Mouse (Mus musculus) intestine, embryonic 16.5 days (tissue): ENCODE measurements around the gene Abcc12. TPM values are rescaled to one million over a fixed set of nuclear protein-coding genes. Genes with fewer than 3 reads are reported as not detected.

Experiments
- ATAC-seq: fragments of 200-750 bp; cut with Nextera tagmentation; 2 replicates; pipeline ENCODE4 v1.8.0; 2017; ENCODE audit warnings: moderate TSS enrichment, moderate library complexity
- H3K27ac ChIP-seq: fragments of 300-500 bp; sonication (generic); 2 replicates; pipeline ENCODE4 v1.5.1; 2014; ENCODE audit warnings: mild to moderate bottlenecking, low read length
- H3K27me3 ChIP-seq: fragments of 300-500 bp; sonication (generic); replicated peaks from 2 replicates; pipeline ENCODE4 v1.6.1; 2014; ENCODE audit warnings: low read length, control low read depth, mixed read lengths; ENCODE audit not compliant: control insufficient read depth, insufficient read depth
- H3K36me3 ChIP-seq: fragments of 300-500 bp; sonication (generic); 2 replicates; pipeline ENCODE4 v1.6.1; 2014; ENCODE audit warnings: low read length, control low read depth; ENCODE audit not compliant: control insufficient read depth, insufficient read depth
- H3K4me1 ChIP-seq: fragments of 300-500 bp; sonication (generic); 2 replicates; pipeline ENCODE4 v1.6.1; 2014; ENCODE audit warnings: low read length, control low read depth, mixed read lengths; ENCODE audit not compliant: control insufficient read depth, insufficient read depth
- H3K4me2 ChIP-seq: fragments of 300-500 bp; sonication (generic); 2 replicates; pipeline ENCODE4 v1.6.1; 2014; ENCODE audit warnings: low read depth, low read length, control low read depth
- H3K4me3 ChIP-seq: fragments of 300-500 bp; sonication (generic); 2 replicates; pipeline ENCODE4 v1.5.1; 2014; ENCODE audit warnings: mild to moderate bottlenecking, low read length
- H3K9ac ChIP-seq: fragments of 300-500 bp; sonication (generic); 2 replicates; pipeline ENCODE4 v1.6.1; 2014; ENCODE audit warnings: low read depth, low read length
- H3K9me3 ChIP-seq: fragments of 300-500 bp; sonication (generic); 2 replicates; pipeline ENCODE4 v1.6.1; 2016; ENCODE audit warnings: low read length, control low read depth; ENCODE audit not compliant: control insufficient read depth
- WGBS: fragments of 180-500 bp; shearing (Covaris S2); extraction: QIAGEN DNeasy Blood & Tissue Kit; methylation state at CpG from one replicate; pipeline ENCODE4 v1.1.7; 2014; 5-methylcytosine and 5-hydroxymethylcytosine counted together
- polyA plus RNA-seq: library from polyadenylated mRNA; unstranded; fragments of >200 nt; fragmentation: Nextera tagmentation; extraction: Ambion mirVana; gene quantifications from 2 replicates; pipeline ENCODE4 v1.2.1, GENCODE M21; 2015

The Abcc12 gene
- polyA plus RNA-seq, 1 experiment from 2014 or later: 0.09 TPM

GRCm38 (mm10) chr8:86559947-86560687, 20.4 kb downstream of the Abcc12 start:
- ATAC-seq: no peak
- no peaks in the 10 kb centered on the region for H3K4me1 ChIP-seq
- H3K36me3 ChIP-seq: no peaks in the 10 kb centered on the region
- H3K4me2 ChIP-seq: no peak overlapping the region
- no peak overlapping the region for H3K9ac ChIP-seq
- H3K4me3 ChIP-seq: no peak overlapping the region
- H3K27ac ChIP-seq: no peak overlapping the region
- H3K9me3 ChIP-seq: no peaks in the 10 kb centered on the region
- no peaks in the 10 kb centered on the region for H3K27me3 ChIP-seq
- 78% methylated on average over 15 of the region's 15 CpGs for WGBS

- H3K4me2 ChIP-seq: no peak overlapping the region
- H3K36me3 ChIP-seq: no peaks in the 10 kb centered on the region
- no peak overlapping the region for H3K27ac ChIP-seq
- WGBS: 67% methylated on average over 15 of the region's 15 CpGs
- no peak overlapping the region for H3K9ac ChIP-seq
- no peaks in the 10 kb centered on the region for H3K27me3 ChIP-seq
- no peak overlapping the region for H3K4me3 ChIP-seq
- no peak for ATAC-seq
- H3K9me3 ChIP-seq: no peaks in the 10 kb centered on the region
- no peaks in the 10 kb centered on the region for H3K4me1 ChIP-seq
Measured at GRCm38 (mm10) chr8:86557186-86558045, 23.1 kb downstream of the Abcc12 start.

- Histone ChIP-seq H3K9ac (no peak overlapping the region), H3K4me2 (no peak overlapping the region), H3K27me3 (no peaks in the 10 kb centered on the region), H3K4me1 (no peaks in the 10 kb centered on the region), H3K4me3 (no peak overlapping the region), H3K36me3 (no peaks in the 10 kb centered on the region), H3K9me3 (no peaks in the 10 kb centered on the region), H3K27ac (no peak overlapping the region)
- ATAC-seq: no peak
- 81% methylated on average over 2 of the region's 2 CpGs for WGBS
Measured at GRCm38 (mm10) chr8:86555564-86555963, 24.9 kb downstream of the Abcc12 start.

GRCm38 (mm10) chr8:86554220-86554891, 26.1 kb downstream of the Abcc12 start:
- no peak overlapping the region for H3K9ac ChIP-seq
- no peak overlapping the region for H3K4me3 ChIP-seq
- no peaks in the 10 kb centered on the region for H3K36me3 ChIP-seq
- no peaks in the 10 kb centered on the region for H3K27me3 ChIP-seq
- no peaks in the 10 kb centered on the region for H3K9me3 ChIP-seq
- no peak overlapping the region for H3K27ac ChIP-seq
- no peaks in the 10 kb centered on the region for H3K4me1 ChIP-seq
- ATAC-seq: no peak
- no peak overlapping the region for H3K4me2 ChIP-seq
- WGBS: 77% methylated on average over 12 of the region's 12 CpGs

GRCm38 (mm10) chr8:86550516-86550915, 30.0 kb downstream of the Abcc12 start:
- Histone ChIP-seq H3K4me1 (no peaks in the 10 kb centered on the region), H3K4me2 (no peak overlapping the region), H3K36me3 (no peaks in the 10 kb centered on the region), H3K4me3 (no peak overlapping the region), H3K9ac (no peak overlapping the region), H3K27ac (no peak overlapping the region), H3K27me3 (no peaks in the 10 kb centered on the region), H3K9me3 (no peaks in the 10 kb centered on the region)
- 87% methylated on average over 10 of the region's 10 CpGs for WGBS
- ATAC-seq: no peak

- Histone ChIP-seq H3K9me3 (no peaks in the 10 kb centered on the region), H3K36me3 (no peaks in the 10 kb centered on the region), H3K27ac (no peak overlapping the region), H3K9ac (no peak overlapping the region), H3K4me2 (no peak overlapping the region), H3K4me3 (no peak overlapping the region), H3K27me3 (no peaks in the 10 kb centered on the region), H3K4me1 (no peaks in the 10 kb centered on the region)
- ATAC-seq: no peak
- WGBS: 94% methylated on average over 1 of the region's 1 CpGs
Measured at GRCm38 (mm10) chr8:86546001-86546400, 34.5 kb downstream of the Abcc12 start.

GRCm38 (mm10) chr8:86540906-86541305, 39.6 kb downstream of the Abcc12 start:
- Histone ChIP-seq H3K4me3 (no peak overlapping the region), H3K27ac (no peak overlapping the region), H3K9ac (no peak overlapping the region), H3K27me3 (no peaks in the 10 kb centered on the region), H3K36me3 (no peaks in the 10 kb centered on the region), H3K4me2 (no peak overlapping the region), H3K9me3 (no peaks in the 10 kb centered on the region), H3K4me1 (0 out of 2 replicates have a peak, but pooled peaks cover 4% of the 10 kb centered on the region)
- ATAC-seq: no peak
- WGBS: 87% methylated on average over 6 of the region's 6 CpGs

- Histone ChIP-seq H3K9me3 (no peaks in the 10 kb centered on the region), H3K27me3 (no peaks in the 10 kb centered on the region), H3K4me1 (0 out of 2 replicates have a peak, but pooled peaks cover 4% of the 10 kb centered on the region), H3K27ac (no peak overlapping the region), H3K4me2 (no peak overlapping the region), H3K4me3 (no peak overlapping the region), H3K36me3 (no peaks in the 10 kb centered on the region), H3K9ac (no peak overlapping the region)
- no peak for ATAC-seq
- WGBS: 89% methylated on average over 2 of the region's 2 CpGs
Measured at GRCm38 (mm10) chr8:86540376-86540775, 40.1 kb downstream of the Abcc12 start.

- H3K4me2 ChIP-seq: no peak overlapping the region
- H3K4me1 ChIP-seq: 0 out of 2 replicates have a peak, but pooled peaks cover 4% of the 10 kb centered on the region
- no peaks in the 10 kb centered on the region for H3K36me3 ChIP-seq
- H3K4me3 ChIP-seq: no peak overlapping the region
- H3K27me3 ChIP-seq: no peaks in the 10 kb centered on the region
- no peak overlapping the region for H3K27ac ChIP-seq
- H3K9me3 ChIP-seq: no peaks in the 10 kb centered on the region
- no peak overlapping the region for H3K9ac ChIP-seq
- WGBS: 68% methylated on average over 3 of the region's 3 CpGs
- ATAC-seq: no peak
Measured at GRCm38 (mm10) chr8:86536663-86536987, 43.9 kb downstream of the Abcc12 start.
